Mouse (Mus musculus): ENCODE data around the gene Strbp. TPM values are rescaled to one million over a fixed set of nuclear protein-coding genes. Genes with fewer than 3 reads are reported as not detected.

Strbp gene
- polyA plus RNA-seq (2015; fragmentation: Nextera tagmentation; extraction: Ambion mirVana), result 11.4 and 11.5 TPM in 2 replicates

- 0% methylated on average over 57 of the region's 98 CpGs for WGBS (ENCODE audit: insufficient replicate concordance)
- Histone ChIP-seq H3K36me3 (ENCODE audit: control insufficient read depth, insufficient read depth) (no peaks in the 10 kb centered on the region), H3K27ac (ENCODE audit: low read length) (peak within 1 kb of the TSS; percentile 91), H3K9me3 (replicated peaks; ENCODE audit: control insufficient read depth, low read length) (no peaks in the 10 kb centered on the region), H3K4me2 (ENCODE audit: low read depth, low read length) (peak within 1 kb of the TSS; percentile 98), H3K4me1 (ENCODE audit: control insufficient read depth, low read depth, low read length) (peaks cover 8% of the 10 kb centered on the region), H3K9ac (ENCODE audit: low read depth, low read length) (peak within 1 kb of the TSS; percentile 92), H3K27me3 (ENCODE audit: control insufficient read depth, insufficient read depth, low read depth, low read length) (no peaks in the 10 kb centered on the region; the same call in 1 of the 2 replicates), H3K4me3 (ENCODE audit: low read depth, low read length) (peak within 1 kb of the TSS; percentile 92)
- ATAC-seq (ENCODE audit: low read depth), result peak; percentile 92
Observed at GRCm38 (mm10) chr2:37703230-37703954, at the start of gene Strbp. Strbp (minus strand) TSS chr2:37703859.

- H3K9me3 ChIP-seq (replicated peaks; ENCODE audit: control insufficient read depth, low read length), result no peaks in the 10 kb centered on the region
- H3K4me2 ChIP-seq (ENCODE audit: low read depth, low read length), result no peak overlapping the region
- H3K9ac ChIP-seq (ENCODE audit: low read depth, low read length), result no peak overlapping the region
- no peaks in the 10 kb centered on the region for H3K4me1 ChIP-seq (ENCODE audit: control insufficient read depth, low read depth, low read length)
- no peak for ATAC-seq (ENCODE audit: low read depth)
- no peak overlapping the region for H3K4me3 ChIP-seq (ENCODE audit: low read depth, low read length)
- H3K27ac ChIP-seq (ENCODE audit: low read length), result no peak overlapping the region
- 74% methylated on average over 1 of the region's 1 CpGs for WGBS (ENCODE audit: insufficient replicate concordance)
- H3K36me3 ChIP-seq (ENCODE audit: control insufficient read depth, insufficient read depth), result no peaks in the 10 kb centered on the region
- H3K27me3 ChIP-seq (ENCODE audit: control insufficient read depth, insufficient read depth, low read depth, low read length), result no peaks in the 10 kb centered on the region
Observed at GRCm38 (mm10) chr2:37751114-37751513, 47.5 kb upstream of the Strbp start.

- no peak overlapping the region for H3K4me2 ChIP-seq (ENCODE audit: low read depth, low read length)
- H3K27ac ChIP-seq (ENCODE audit: low read length), result no peak overlapping the region
- no peak for ATAC-seq (ENCODE audit: low read depth)
- WGBS (ENCODE audit: insufficient replicate concordance), result 31% methylated on average over 6 of the region's 6 CpGs
- H3K27me3 ChIP-seq (ENCODE audit: control insufficient read depth, insufficient read depth, low read depth, low read length), result no peaks in the 10 kb centered on the region
- H3K9me3 ChIP-seq (replicated peaks; ENCODE audit: control insufficient read depth, low read length), result no peaks in the 10 kb centered on the region
- H3K4me3 ChIP-seq (ENCODE audit: low read depth, low read length), result no peak overlapping the region
- no peaks in the 10 kb centered on the region for H3K4me1 ChIP-seq (ENCODE audit: control insufficient read depth, low read depth, low read length)
- no peaks in the 10 kb centered on the region for H3K36me3 ChIP-seq (ENCODE audit: control insufficient read depth, insufficient read depth)
- H3K9ac ChIP-seq (ENCODE audit: low read depth, low read length), result no peak overlapping the region
Observed at GRCm38 (mm10) chr2:37749323-37749722, 45.7 kb upstream of the Strbp start.

GRCm38 (mm10) chr2:37748442-37749066, 44.9 kb upstream of the Strbp start:
- WGBS (ENCODE audit: insufficient replicate concordance), result 64% methylated on average over 10 of the region's 10 CpGs
- Histone ChIP-seq H3K9me3 (replicated peaks; ENCODE audit: control insufficient read depth, low read length) (no peaks in the 10 kb centered on the region), H3K4me1 (ENCODE audit: control insufficient read depth, low read depth, low read length) (no peaks in the 10 kb centered on the region), H3K36me3 (ENCODE audit: control insufficient read depth, insufficient read depth) (no peaks in the 10 kb centered on the region), H3K4me2 (ENCODE audit: low read depth, low read length) (no peak overlapping the region), H3K9ac (ENCODE audit: low read depth, low read length) (no peak overlapping the region), H3K27me3 (ENCODE audit: control insufficient read depth, insufficient read depth, low read depth, low read length) (no peaks in the 10 kb centered on the region), H3K27ac (ENCODE audit: low read length) (no peak overlapping the region), H3K4me3 (ENCODE audit: low read depth, low read length) (no peak overlapping the region)
- no peak for ATAC-seq (ENCODE audit: low read depth)

DNA sequence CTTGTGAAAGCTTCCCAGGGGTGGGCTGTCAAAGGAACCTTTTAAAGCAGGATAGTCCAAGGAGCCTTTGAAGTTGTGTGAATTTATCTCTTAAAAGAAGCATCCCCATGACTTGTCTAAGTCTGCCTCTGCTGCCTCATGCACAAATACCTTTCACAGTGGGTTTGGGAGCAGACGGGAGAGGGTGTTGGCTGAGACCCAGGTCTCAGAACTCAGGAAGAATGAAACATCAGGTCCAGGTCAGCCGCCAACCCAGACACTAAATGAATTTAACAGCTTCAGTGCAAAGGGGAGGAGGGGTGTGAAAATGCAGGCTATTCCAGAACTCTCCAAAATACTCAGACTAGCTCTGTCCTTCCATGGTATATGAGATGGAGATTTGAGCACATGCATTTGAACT, 44.2 kb upstream of the Strbp start:
- no peak overlapping the region for H3K4me3 ChIP-seq (ENCODE audit: low read depth, low read length)
- 49% methylated on average over 2 of the region's 2 CpGs for WGBS (ENCODE audit: insufficient replicate concordance)
- no peak overlapping the region for H3K27ac ChIP-seq (ENCODE audit: low read length)
- no peaks in the 10 kb centered on the region for H3K4me1 ChIP-seq (ENCODE audit: control insufficient read depth, low read depth, low read length)
- H3K27me3 ChIP-seq (ENCODE audit: control insufficient read depth, insufficient read depth, low read depth, low read length), result no peaks in the 10 kb centered on the region
- ATAC-seq (ENCODE audit: low read depth), result no peak
- H3K9me3 ChIP-seq (replicated peaks; ENCODE audit: control insufficient read depth, low read length), result no peaks in the 10 kb centered on the region
- no peak overlapping the region for H3K4me2 ChIP-seq (ENCODE audit: low read depth, low read length)
- H3K36me3 ChIP-seq (ENCODE audit: control insufficient read depth, insufficient read depth), result no peaks in the 10 kb centered on the region
- H3K9ac ChIP-seq (ENCODE audit: low read depth, low read length), result no peak overlapping the region

GRCm38 (mm10) chr2:37746293-37747049, 42.8 kb upstream of the Strbp start:
- Histone ChIP-seq H3K36me3 (ENCODE audit: control insufficient read depth, insufficient read depth) (no peaks in the 10 kb centered on the region), H3K4me1 (ENCODE audit: control insufficient read depth, low read depth, low read length) (no peaks in the 10 kb centered on the region), H3K9ac (ENCODE audit: low read depth, low read length) (no peak overlapping the region), H3K9me3 (replicated peaks; ENCODE audit: control insufficient read depth, low read length) (no peaks in the 10 kb centered on the region), H3K4me2 (ENCODE audit: low read depth, low read length) (no peak overlapping the region), H3K27ac (ENCODE audit: low read length) (no peak overlapping the region), H3K4me3 (ENCODE audit: low read depth, low read length) (no peak overlapping the region), H3K27me3 (ENCODE audit: control insufficient read depth, insufficient read depth, low read depth, low read length) (no peaks in the 10 kb centered on the region)
- ATAC-seq (ENCODE audit: low read depth), result no peak
- 76% methylated on average over 5 of the region's 5 CpGs for WGBS (ENCODE audit: insufficient replicate concordance)

GRCm38 (mm10) chr2:37744773-37745395, 41.2 kb upstream of the Strbp start:
- no peaks in the 10 kb centered on the region for H3K9me3 ChIP-seq (replicated peaks; ENCODE audit: control insufficient read depth, low read length)
- no peaks in the 10 kb centered on the region for H3K36me3 ChIP-seq (ENCODE audit: control insufficient read depth, insufficient read depth)
- no peaks in the 10 kb centered on the region for H3K4me1 ChIP-seq (ENCODE audit: control insufficient read depth, low read depth, low read length)
- WGBS (ENCODE audit: insufficient replicate concordance), result 78% methylated on average over 10 of the region's 10 CpGs
- no peak overlapping the region for H3K27ac ChIP-seq (ENCODE audit: low read length)
- H3K27me3 ChIP-seq (ENCODE audit: control insufficient read depth, insufficient read depth, low read depth, low read length), result no peaks in the 10 kb centered on the region
- no peak for ATAC-seq (ENCODE audit: low read depth)
- H3K4me3 ChIP-seq (ENCODE audit: low read depth, low read length), result no peak overlapping the region
- no peak overlapping the region for H3K4me2 ChIP-seq (ENCODE audit: low read depth, low read length)
- H3K9ac ChIP-seq (ENCODE audit: low read depth, low read length), result no peak overlapping the region

- Histone ChIP-seq H3K4me3 (ENCODE audit: low read depth, low read length) (no peak overlapping the region), H3K9me3 (replicated peaks; ENCODE audit: control insufficient read depth, low read length) (no peaks in the 10 kb centered on the region), H3K27me3 (ENCODE audit: control insufficient read depth, insufficient read depth, low read depth, low read length) (no peaks in the 10 kb centered on the region), H3K27ac (ENCODE audit: low read length) (no peak overlapping the region), H3K9ac (ENCODE audit: low read depth, low read length) (no peak overlapping the region), H3K4me1 (ENCODE audit: control insufficient read depth, low read depth, low read length) (no peaks in the 10 kb centered on the region), H3K36me3 (ENCODE audit: control insufficient read depth, insufficient read depth) (no peaks in the 10 kb centered on the region), H3K4me2 (ENCODE audit: low read depth, low read length) (no peak overlapping the region)
- ATAC-seq (ENCODE audit: low read depth), result peak; percentile 43; the same call in 1 of the 2 replicates
- 60% methylated on average over 20 of the region's 20 CpGs for WGBS (ENCODE audit: insufficient replicate concordance)
Observed at GRCm38 (mm10) chr2:37741806-37742554, 38.3 kb upstream of the Strbp start.

Measured in liver, embryonic 16.5 days (tissue).